Mouse (Mus musculus) CH12.LX (cell line): ENCODE measurements around the gene Pde3a.

ENCODE experiments used
- RCOR1 ChIP-seq: conservative IDR thresholded peaks from 2 replicates; pipeline ENCODE4 v1.6.1; 2012; ENCODE audit warnings: low read depth, mild to moderate bottlenecking, inconsistent platforms, low read length, improper control_type of control experiment
- USF1 ChIP-seq: IDR thresholded peaks from 2 replicates; pipeline ENCODE4 v1.6.1; 2014; ENCODE audit warnings: low read depth, mild to moderate bottlenecking, inconsistent platforms, low read length, improper control_type of control experiment

DNA sequence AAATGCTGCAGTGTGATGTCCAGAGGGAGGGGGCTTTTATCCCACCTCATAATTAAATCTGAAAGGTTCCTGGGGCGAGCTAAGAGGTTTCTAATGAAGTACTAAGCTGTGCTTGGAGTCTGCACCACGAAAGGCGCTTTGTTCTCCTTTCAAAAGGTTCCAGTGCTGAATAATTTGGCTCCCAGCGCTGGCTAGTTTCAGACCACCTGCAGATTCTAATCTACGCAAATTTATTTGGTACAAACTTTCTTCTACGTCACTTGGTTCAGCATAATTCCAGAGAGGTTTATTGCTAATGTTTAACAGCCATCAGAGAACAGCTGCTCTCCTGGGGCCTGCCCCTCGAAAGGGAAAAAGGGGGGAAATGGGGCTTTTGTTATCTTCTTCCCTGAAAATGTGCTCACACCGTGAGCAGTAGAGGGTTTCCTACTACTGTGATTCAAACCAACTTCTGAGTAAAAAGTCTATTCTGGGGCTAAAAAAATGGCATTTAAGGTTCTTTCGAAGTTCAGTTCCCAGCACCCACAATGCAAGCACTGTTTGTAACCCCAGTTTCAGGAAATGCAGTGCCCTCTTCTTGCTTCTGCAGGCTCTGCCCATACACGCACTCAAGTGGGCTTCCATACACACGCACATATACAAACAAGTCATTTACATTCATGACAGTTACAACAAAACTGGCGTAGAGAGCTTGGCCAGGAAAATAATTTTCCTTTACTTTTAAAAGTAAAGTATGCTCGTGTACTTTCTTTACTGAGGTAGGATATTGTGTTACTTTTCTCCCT is 246.8 kb downstream of the Pde3a start:
- no peak for TF ChIP-seq RCOR1
- no peak for TF ChIP-seq USF1
